Mouse (Mus musculus) MEL (cell line): ENCODE measurements around the gene Vps11. TPM values are rescaled to one million over a fixed set of nuclear protein-coding genes. Genes with fewer than 3 reads are reported as not detected.

Experiments used
- DNase-seq: peaks from one replicate; pipeline ENCODE4 v3.0.0; 2011; ENCODE audit warnings: low read depth, low spot score
- H3K27ac ChIP-seq: 2 replicates; pipeline ENCODE4 v1.5.1; 2012; ENCODE audit warnings: low read depth, mild to moderate bottlenecking, control low read depth, low read length, moderate library complexity; ENCODE audit not compliant: control insufficient read depth
- H3K27me3 ChIP-seq, 2 experiments: fragments of 150-350 bp in 1 of 2; sonication (generic) in 1 of 2; 2 replicates each; pipeline ENCODE4 v1.6.1; 2012; ENCODE audit warnings: low read length in 2 of 2, mild to moderate bottlenecking in 2 of 2, improper control_type of control experiment in 1 of 2, moderate library complexity in 1 of 2; ENCODE audit not compliant: insufficient read depth in 2 of 2, control insufficient read depth in 1 of 2
- H3K36me3 ChIP-seq, 2 experiments: 2 replicates each; pipeline ENCODE4 v1.6.1; 2012 to 2014; ENCODE audit warnings: low read length in 2 of 2, improper control_type of control experiment in 1 of 2, inconsistent platforms in 1 of 2, mild to moderate bottlenecking in 1 of 2; ENCODE audit not compliant: insufficient read depth in 2 of 2, control insufficient read depth in 1 of 2
- H3K4me1 ChIP-seq, 2 experiments: fragments of 150-350 bp in 1 of 2; sonication (generic) in 1 of 2; 2 replicates each; pipeline ENCODE4 v1.6.1; 2012; ENCODE audit warnings: low read length in 2 of 2, improper control_type of control experiment in 1 of 2, mild to moderate bottlenecking in 1 of 2; ENCODE audit not compliant: insufficient read depth in 2 of 2, control insufficient read depth in 1 of 2
- H3K4me3 ChIP-seq, 2 experiments: fragments of 150-350 bp in 1 of 2; sonication (generic) in 1 of 2; 2 replicates each; pipeline ENCODE4 v1.5.1; 2012; ENCODE audit warnings: low read depth in 2 of 2, low read length in 2 of 2, mild to moderate bottlenecking in 2 of 2, moderate library complexity in 2 of 2, control low read depth in 1 of 2, improper control_type of control experiment in 1 of 2; ENCODE audit not compliant: control insufficient read depth in 1 of 2, insufficient read depth in 1 of 2
- H3K79me2 ChIP-seq: 2 replicates; pipeline ENCODE4 v1.6.1; 2012; ENCODE audit warnings: mild to moderate bottlenecking, low read length, moderate library complexity; ENCODE audit not compliant: control insufficient read depth, poor library complexity, insufficient read depth
- H3K9ac ChIP-seq: 2 replicates; pipeline ENCODE4 v1.6.1; 2012; ENCODE audit warnings: low read depth, mild to moderate bottlenecking, control low read depth, low read length, moderate library complexity; ENCODE audit not compliant: control insufficient read depth, poor library complexity, severe bottlenecking
- H3K9me3 ChIP-seq: fragments of 150-350 bp; sonication (generic); replicated peaks from 2 replicates; pipeline ENCODE4 v1.6.1; 2012; ENCODE audit warnings: mild to moderate bottlenecking, low read length, improper control_type of control experiment, moderate library complexity; ENCODE audit not compliant: insufficient read depth
- CTCF ChIP-seq, 3 experiments: IDR thresholded peaks in 2 of 3; conservative IDR thresholded peaks in 1 of 3; 2 replicates each; pipeline ENCODE4 v1.5.1; 2011 to 2012; ENCODE audit warnings: low read length in 3 of 3, low read depth in 2 of 3, mild to moderate bottlenecking in 2 of 3, improper control_type of control experiment in 1 of 3, inconsistent platforms in 1 of 3, mixed read lengths in 1 of 3, moderate library complexity in 1 of 3; ENCODE audit not compliant: control insufficient read depth in 1 of 3, insufficient read depth in 1 of 3, poor library complexity in 1 of 3, severe bottlenecking in 1 of 3
- EP300 ChIP-seq, 2 experiments: IDR thresholded peaks; 2 replicates each; pipeline ENCODE4 v1.6.1; 2011; ENCODE audit warnings: improper control_type of control experiment in 2 of 2, low read length in 2 of 2, low read depth in 1 of 2, mild to moderate bottlenecking in 1 of 2
- ETS1 ChIP-seq: IDR thresholded peaks from 2 replicates; pipeline ENCODE4 v1.6.1; 2012; ENCODE audit warnings: low read depth, mild to moderate bottlenecking, inconsistent platforms, low read length, improper control_type of control experiment, moderate library complexity
- GATA1 ChIP-seq: IDR thresholded peaks from 2 replicates; pipeline ENCODE4 v1.6.1; 2011; ENCODE audit warnings: low read depth, low read length, improper control_type of control experiment
- HCFC1 ChIP-seq: IDR thresholded peaks from 2 replicates; pipeline ENCODE4 v1.6.1; 2012; ENCODE audit warnings: low read depth, mild to moderate bottlenecking, inconsistent platforms, low read length, improper control_type of control experiment, moderate library complexity
- JUND ChIP-seq: IDR thresholded peaks from 2 replicates; pipeline ENCODE4 v1.6.1; 2011; ENCODE audit warnings: low read depth, mild to moderate bottlenecking, improper control_type of control experiment, low read length
- KAT2A ChIP-seq: conservative IDR thresholded peaks from 2 replicates; pipeline ENCODE4 v1.6.1; 2012; ENCODE audit warnings: low read depth, low read length, improper control_type of control experiment, inconsistent platforms
- MAFK ChIP-seq: IDR thresholded peaks from 2 replicates; pipeline ENCODE4 v1.6.1; 2011; ENCODE audit warnings: low read depth, mild to moderate bottlenecking, low read length, improper control_type of control experiment, borderline replicate concordance
- MAX ChIP-seq: IDR thresholded peaks from 2 replicates; pipeline ENCODE4 v1.6.1; 2011; ENCODE audit warnings: low read length, improper control_type of control experiment
- MXI1 ChIP-seq: IDR thresholded peaks from 2 replicates; pipeline ENCODE4 v1.6.1; 2011; ENCODE audit warnings: mild to moderate bottlenecking, low read depth, low read length, improper control_type of control experiment
- MYB ChIP-seq: IDR thresholded peaks from 2 replicates; pipeline ENCODE4 v1.6.1; 2011; ENCODE audit warnings: mild to moderate bottlenecking, low read depth, low read length, improper control_type of control experiment
- NELFE ChIP-seq: IDR thresholded peaks from 2 replicates; pipeline ENCODE4 v1.6.1; 2011; ENCODE audit warnings: low read depth, low read length, improper control_type of control experiment
- POLR2A ChIP-seq, 2 experiments: IDR thresholded peaks; 2 replicates each; pipeline ENCODE4 v1.6.1; 2011 to 2012; ENCODE audit warnings: low read length in 2 of 2, mild to moderate bottlenecking in 2 of 2, control low read depth in 1 of 2, improper control_type of control experiment in 1 of 2, low read depth in 1 of 2, moderate library complexity in 1 of 2; ENCODE audit not compliant: control insufficient read depth in 1 of 2, insufficient read depth in 1 of 2, poor library complexity in 1 of 2
- POLR2AphosphoS2 ChIP-seq: IDR thresholded peaks from 2 replicates; pipeline ENCODE4 v1.6.1; 2011; ENCODE audit warnings: low read length, improper control_type of control experiment
- POLR2AphosphoS5 ChIP-seq: IDR thresholded peaks from 2 replicates; pipeline ENCODE4 v1.6.1; 2012; ENCODE audit warnings: low read depth, borderline replicate concordance, mild to moderate bottlenecking, inconsistent platforms, low read length, moderate library complexity, mixed read lengths
- RAD21 ChIP-seq: IDR thresholded peaks from 2 replicates; pipeline ENCODE4 v1.6.1; 2011; ENCODE audit warnings: mild to moderate bottlenecking, low read depth, low read length, improper control_type of control experiment
- RCOR1 ChIP-seq: IDR thresholded peaks from 2 replicates; pipeline ENCODE4 v1.6.1; 2012; ENCODE audit warnings: low read depth, mild to moderate bottlenecking, inconsistent platforms, low read length, improper control_type of control experiment
- TAL1 ChIP-seq: IDR thresholded peaks from 2 replicates; pipeline ENCODE4 v1.6.1; 2012; ENCODE audit warnings: mild to moderate bottlenecking, inconsistent platforms, low read length, moderate library complexity, mixed read lengths
- TCF12 ChIP-seq: IDR thresholded peaks from 2 replicates; pipeline ENCODE4 v1.6.1; 2014; ENCODE audit warnings: low read depth, mild to moderate bottlenecking, inconsistent platforms, low read length, improper control_type of control experiment, moderate library complexity
- UBTF ChIP-seq: IDR thresholded peaks from 2 replicates; pipeline ENCODE4 v1.6.1; 2012; ENCODE audit warnings: low read depth, mild to moderate bottlenecking, inconsistent platforms, low read length, improper control_type of control experiment, moderate library complexity, borderline replicate concordance; ENCODE audit not compliant: insufficient read depth
- USF1 ChIP-seq: IDR thresholded peaks from 2 replicates; pipeline ENCODE4 v1.6.1; 2014; ENCODE audit warnings: low read depth, mild to moderate bottlenecking, inconsistent platforms, low read length, improper control_type of control experiment, moderate library complexity
- USF2 ChIP-seq, 2 experiments: IDR thresholded peaks; 2 replicates each; pipeline ENCODE4 v1.6.1; 2011 to 2012; ENCODE audit warnings: improper control_type of control experiment in 2 of 2, low read length in 2 of 2, borderline replicate concordance in 1 of 2, inconsistent platforms in 1 of 2, low read depth in 1 of 2, mild to moderate bottlenecking in 1 of 2; ENCODE audit not compliant: insufficient read depth in 1 of 2
- ZC3H11A ChIP-seq: IDR thresholded peaks from 2 replicates; pipeline ENCODE4 v1.6.1; 2012; ENCODE audit warnings: low read depth, mild to moderate bottlenecking, inconsistent platforms, low read length, improper control_type of control experiment
- ZKSCAN1 ChIP-seq: IDR thresholded peaks from 2 replicates; pipeline ENCODE4 v1.6.1; 2012; ENCODE audit warnings: low read depth, mild to moderate bottlenecking, inconsistent platforms, low read length, improper control_type of control experiment, moderate library complexity
- ZMIZ1 ChIP-seq: IDR thresholded peaks from 2 replicates; pipeline ENCODE4 v1.6.1; 2012; ENCODE audit warnings: low read depth, mild to moderate bottlenecking, inconsistent platforms, low read length, improper control_type of control experiment, moderate library complexity
- ZNF384 ChIP-seq: IDR thresholded peaks from 2 replicates; pipeline ENCODE4 v1.6.1; 2012; ENCODE audit warnings: low read depth, mild to moderate bottlenecking, inconsistent platforms, low read length, improper control_type of control experiment
- polyA plus RNA-seq, 2 experiments: library from polyadenylated mRNA; stranded (reverse) in 1 of 2; unstranded in 1 of 2; fragments of >175 nt in 1 of 2; fragments of >200 nt in 1 of 2; gene quantifications; 2 replicates each; pipeline versions ENCODE4 v1.2.1 to v1.2.4; 2012; ENCODE audit warnings: low replicate concordance in 2 of 2, low read depth in 1 of 2; ENCODE audit not compliant: insufficient read length in 2 of 2, insufficient read depth in 1 of 2, missing spikeins in 1 of 2
- total RNA-seq: library from RNA; depleted of rRNA; stranded (reverse); fragments of 300-350 nt; gene quantifications from 2 replicates; pipeline ENCODE4 v1.2.3, GENCODE M21; 2012

Gene Vps11
- total and polyA plus RNA-seq, 3 experiments, result 18.6 to 27.1 TPM; not detected in 1

DNA sequence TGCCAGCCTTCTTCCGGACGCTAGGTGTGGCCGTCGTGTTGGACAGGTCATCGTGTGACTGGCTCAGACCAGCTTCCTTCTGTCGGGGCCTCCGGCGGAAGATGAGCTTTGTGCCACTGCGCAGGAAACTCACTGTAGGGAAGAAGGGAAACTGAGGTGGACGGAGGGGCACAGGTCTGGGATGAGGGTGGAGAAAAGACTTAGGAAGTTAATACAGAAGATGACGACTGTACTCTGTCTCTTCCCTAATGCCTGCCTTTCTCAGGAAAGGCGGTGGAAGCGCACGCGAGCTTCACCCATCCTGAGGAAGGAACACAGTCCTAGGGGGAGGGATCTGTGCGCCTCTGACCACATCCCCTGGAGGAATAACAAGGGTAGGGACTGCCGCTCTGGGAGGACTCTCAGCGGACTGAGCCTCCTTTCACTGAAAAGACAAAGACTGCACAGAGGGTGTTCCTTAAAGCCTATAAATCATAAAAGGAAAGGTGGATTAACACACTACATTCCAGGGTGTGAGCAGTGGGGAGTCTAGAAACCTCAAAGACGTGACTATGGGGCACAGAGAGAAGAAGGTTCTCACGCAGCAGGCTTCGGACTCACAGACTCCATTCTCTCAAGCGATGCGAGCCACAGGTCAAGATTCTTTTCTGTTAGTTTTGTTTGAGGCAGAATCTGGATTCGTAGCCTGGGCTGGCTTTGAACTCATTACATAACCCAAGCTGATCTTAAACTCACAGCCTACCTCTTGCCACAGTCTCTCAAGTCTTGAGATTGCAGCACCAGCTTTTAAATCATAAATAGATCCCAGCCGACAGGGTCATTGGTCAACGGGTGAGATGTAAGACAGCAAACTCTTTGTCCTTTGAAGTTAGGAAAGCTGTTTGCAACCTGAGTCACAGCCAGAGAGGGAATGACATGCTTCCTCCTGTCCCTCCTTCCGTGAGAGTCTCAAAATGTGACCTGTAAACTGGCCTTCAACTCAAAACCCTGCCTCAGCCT is 50.0 kb downstream of the Vps11 start:
- DNase-seq, result no peak
- TF ChIP-seq ZKSCAN1 (no peak), ETS1 (no peak), ZC3H11A (no peak), RAD21 (no peak), POLR2A (IDR thresholded peaks at IDR 0.05; ENCODE audit: control insufficient read depth in 1 of 2, insufficient read depth in 1 of 2, low read depth in 1 of 2, low read length in 2 of 2, poor library complexity in 1 of 2) (no peak), USF1 (no peak), GATA1 (no peak), POLR2AphosphoS5 (no peak), KAT2A (no peak), MYB (no peak), TAL1 (no peak), CTCF (IDR thresholded peaks at IDR 0.05 in 2 of 3, conservative IDR thresholded peaks at IDR 0.05 in 1 of 3; ENCODE audit: control insufficient read depth in 1 of 3, insufficient read depth in 1 of 3, low read depth in 2 of 3, low read length in 3 of 3, poor library complexity in 1 of 3, severe bottlenecking in 1 of 3) (no peak), POLR2AphosphoS2 (no peak), ZMIZ1 (no peak), UBTF (no peak), MAFK (no peak)
- H3K27ac ChIP-seq, result no peak overlapping the region
- peaks cover 0 to 2% of the 10 kb centered on the region in 2 experiments; a peak in 2 of 4 replicates for H3K4me1 ChIP-seq
- H3K27me3 ChIP-seq, result no peaks in the 10 kb centered on the region
- H3K36me3 ChIP-seq, result no peaks in the 10 kb centered on the region
- H3K4me3 ChIP-seq, result no peak overlapping the region
- H3K9me3 ChIP-seq, result no peaks in the 10 kb centered on the region
- no peak overlapping the region for H3K9ac ChIP-seq
- H3K79me2 ChIP-seq, result no peaks in the 10 kb centered on the region

DNA sequence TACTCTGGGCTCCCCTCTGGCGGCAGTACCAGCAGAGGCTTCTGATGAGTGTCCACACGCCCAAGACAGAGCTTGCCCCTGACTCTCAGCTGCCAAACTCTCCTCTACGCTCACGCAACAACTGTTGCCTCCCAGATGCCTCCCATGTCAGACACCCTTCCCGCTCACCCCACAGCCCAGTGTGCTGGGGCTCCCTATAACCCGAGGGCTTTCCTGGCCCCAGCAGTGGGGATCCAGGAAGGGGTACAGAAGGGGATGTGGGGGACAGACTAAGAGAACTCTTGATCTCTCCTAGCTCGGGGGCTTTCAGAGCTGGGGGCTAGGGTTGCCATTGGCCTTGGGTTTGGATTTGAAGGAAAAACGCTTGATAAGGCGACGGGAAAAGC is 50.7 kb downstream of the Vps11 start:
- Histone ChIP-seq H3K4me3 (no peak overlapping the region), H3K9me3 (no peaks in the 10 kb centered on the region), H3K4me1 (peaks cover 0 to 5% of the 10 kb centered on the region in 2 experiments; a peak in 2 of 4 replicates), H3K9ac (no peak overlapping the region), H3K36me3 (no peaks in the 10 kb centered on the region), H3K79me2 (no peaks in the 10 kb centered on the region; the same call in 1 of the 2 replicates), H3K27me3 (no peaks in the 10 kb centered on the region), H3K27ac (no peak overlapping the region)
- DNase-seq, result no peak
- no peak for TF ChIP-seq MAX
- TF ChIP-seq POLR2AphosphoS2, result no peak
- no peak for TF ChIP-seq MAFK
- TF ChIP-seq MXI1, result no peak
- TF ChIP-seq TCF12, result no peak
- no peak for TF ChIP-seq USF2 (IDR thresholded peaks at IDR 0.05; ENCODE audit: borderline replicate concordance in 1 of 2, insufficient read depth in 1 of 2, low read depth in 1 of 2, low read length in 2 of 2)
- TF ChIP-seq JUND, result no peak
- no peak for TF ChIP-seq ZC3H11A
- no peak for TF ChIP-seq RCOR1
- TF ChIP-seq NELFE, result no peak
- no peak for TF ChIP-seq USF1
- TF ChIP-seq EP300 (IDR thresholded peaks at IDR 0.05; ENCODE audit: low read depth in 1 of 2, low read length in 2 of 2), result no peak
- TF ChIP-seq ZNF384, result no peak
- TF ChIP-seq HCFC1, result no peak
